Comparison of ENCODE assay signal across 10 mouse cellular contexts in the genomic region with DNA sequence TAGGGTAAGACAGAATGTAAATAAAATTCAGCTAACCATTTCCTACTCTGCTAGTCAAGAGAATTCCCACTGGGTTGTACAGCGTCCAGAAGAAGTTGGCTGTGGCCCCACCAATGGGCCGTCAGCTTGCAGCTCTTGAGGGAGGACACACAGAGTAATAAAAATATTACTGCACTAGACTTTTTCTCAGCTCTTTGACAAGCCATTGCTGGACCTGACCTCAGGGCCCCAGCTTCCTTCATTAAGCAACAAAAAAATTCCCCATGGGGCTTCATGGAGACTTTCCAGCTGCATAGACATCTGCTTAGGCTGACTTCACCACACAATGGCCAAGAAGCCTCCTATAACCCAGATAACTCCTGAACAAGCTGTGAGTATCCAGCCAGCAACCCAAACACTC.
A peak's percentile ranks its signal among the peaks of the same experiment; 100 is the strongest.
DNase-seq lines count a peak whose midpoint lies in the region; ATAC-seq and TF ChIP-seq lines count a peak whose summit lies in the region.
"Had no signal": no experiment of that assay in that cellular context is flagged by ENCODE, and none has a peak within 500 bp of the region (broad histone marks: within the 10 kb centered on the region; RNA-seq: fewer than 3 reads in every experiment).

No protein-coding gene starts in this region.

- 0 out of 2 replicates have a peak, but pooled peaks cover 3% of the 10 kb centered on the region for H3K27me3 ChIP-seq in heart, postnatal 0 days (ENCODE audit: control insufficient read depth, insufficient read depth, low read length)
- no peaks in the 10 kb centered on the region for H3K27me3 ChIP-seq in limb, embryonic 14.5 days (ENCODE audit: control insufficient read depth, insufficient read depth, low read length)
- no peaks in the 10 kb centered on the region for H3K27me3 ChIP-seq in hindbrain, embryonic 13.5 days
- H3K27me3 ChIP-seq: embryonic facial prominence, embryonic 12.5 days; midbrain, embryonic 12.5 days had no signal

- no peak overlapping the region for H3K9ac ChIP-seq in heart, postnatal 0 days (replicated peaks; ENCODE audit: low read depth, low read length)
- H3K9ac ChIP-seq in limb, embryonic 14.5 days (ENCODE audit: low read depth, low read length, severe bottlenecking): no peak overlapping the region
- H3K9ac ChIP-seq in hindbrain, embryonic 13.5 days: no peak overlapping the region
- H3K9ac ChIP-seq: embryonic facial prominence, embryonic 12.5 days; midbrain, embryonic 12.5 days had no signal

- no peak overlapping the region for H3K27ac ChIP-seq in heart, postnatal 0 days (ENCODE audit: low read depth)
- H3K27ac ChIP-seq in limb, embryonic 14.5 days (replicated peaks; ENCODE audit: low read depth, low read length): no peak overlapping the region
- H3K27ac ChIP-seq in left cerebral cortex, adult 2 months: no peak overlapping the region
- H3K27ac ChIP-seq in hindbrain, embryonic 13.5 days: no peak overlapping the region
- H3K27ac ChIP-seq: embryonic facial prominence, embryonic 12.5 days; midbrain, embryonic 12.5 days had no signal

- no peak for TF ChIP-seq EP300 in heart, postnatal 0 days (IDR thresholded peaks at IDR 0.05; ENCODE audit: low read depth)

- peak; percentile 57 for ATAC-seq in heart, postnatal 0 days (ENCODE audit: insufficient read depth, low read depth)
- ATAC-seq in limb, embryonic 14.5 days (ENCODE audit: low FRiP score, low read depth): peak; percentile 76
- no peak for ATAC-seq in hindbrain, embryonic 13.5 days (ENCODE audit: low FRiP score)

- no peak overlapping the region for H3K4me3 ChIP-seq in heart, postnatal 0 days (ENCODE audit: low read depth, low read length)
- no peak overlapping the region for H3K4me3 ChIP-seq in limb, embryonic 14.5 days (replicated peaks; ENCODE audit: low read length)
- H3K4me3 ChIP-seq in left cerebral cortex, adult 2 months: no peak overlapping the region
- H3K4me3 ChIP-seq in hindbrain, embryonic 13.5 days: no peak overlapping the region
- H3K4me3 ChIP-seq: embryonic facial prominence, embryonic 12.5 days; midbrain, embryonic 12.5 days had no signal

- H3K9me3 ChIP-seq in heart, postnatal 0 days (replicated peaks; ENCODE audit: control insufficient read depth, low read length): no peaks in the 10 kb centered on the region
- H3K9me3 ChIP-seq in limb, embryonic 14.5 days (ENCODE audit: control insufficient read depth, low read length): no peaks in the 10 kb centered on the region
- H3K9me3 ChIP-seq in hindbrain, embryonic 13.5 days: no peaks in the 10 kb centered on the region
- H3K9me3 ChIP-seq: embryonic facial prominence, embryonic 12.5 days; midbrain, embryonic 12.5 days had no signal

- intact Hi-C loops in left cerebral cortex, adult 2 months (cut with DNase I): no loop called here

- no peak for TF ChIP-seq CTCF in heart, postnatal 0 days (IDR thresholded peaks at IDR 0.05; ENCODE audit: low read depth)
- no peak for TF ChIP-seq CTCF in left cerebral cortex, adult 2 months (IDR thresholded peaks at IDR 0.05)

- no peaks in the 10 kb centered on the region for H3K4me1 ChIP-seq in heart, postnatal 0 days (ENCODE audit: control insufficient read depth, insufficient read depth)
- 0 out of 2 replicates have a peak, but pooled peaks cover 5% of the 10 kb centered on the region for H3K4me1 ChIP-seq in limb, embryonic 14.5 days (ENCODE audit: control insufficient read depth, insufficient read depth, low read length)
- no peaks in the 10 kb centered on the region for H3K4me1 ChIP-seq in hindbrain, embryonic 13.5 days (replicated peaks)
- H3K4me1 ChIP-seq: embryonic facial prominence, embryonic 12.5 days; midbrain, embryonic 12.5 days had no signal

- H3K4me2 ChIP-seq in heart, postnatal 0 days (ENCODE audit: low read depth, low read length): no peak overlapping the region
- no peak overlapping the region for H3K4me2 ChIP-seq in limb, embryonic 14.5 days (replicated peaks; ENCODE audit: low read depth, low read length, severe bottlenecking)
- H3K4me2 ChIP-seq in hindbrain, embryonic 13.5 days: no peak overlapping the region
- H3K4me2 ChIP-seq: embryonic facial prominence, embryonic 12.5 days; midbrain, embryonic 12.5 days had no signal

- no peak for TF ChIP-seq POLR2A in limb, embryonic 14.5 days (IDR thresholded peaks at IDR 0.05; ENCODE audit: borderline replicate concordance, extremely low read depth, insufficient read depth, insufficient read length)

- WGBS in heart, postnatal 0 days: 59% methylated on average over 2 of the region's 2 CpGs
- WGBS in limb, embryonic 14.5 days: 32% methylated on average over 2 of the region's 2 CpGs
- WGBS in hindbrain, embryonic 13.5 days: 89% methylated on average over 2 of the region's 2 CpGs

- H3K36me3 ChIP-seq in heart, postnatal 0 days (replicated peaks; ENCODE audit: control insufficient read depth, insufficient read depth, low read length): no peaks in the 10 kb centered on the region
- H3K36me3 ChIP-seq in limb, embryonic 14.5 days (ENCODE audit: control insufficient read depth, insufficient read depth, low read length): no peaks in the 10 kb centered on the region
- H3K36me3 ChIP-seq in hindbrain, embryonic 13.5 days: no peaks in the 10 kb centered on the region
- H3K36me3 ChIP-seq: embryonic facial prominence, embryonic 12.5 days; midbrain, embryonic 12.5 days had no signal

- DNase-seq in adrenal gland, adult (ENCODE audit: inconsistent age in 2 of 2, low spot score in 1 of 2): peak; percentile 9 to 66
- DNase-seq in adrenal gland, postnatal 4 days (ENCODE audit: low spot score in 2 of 2): no peak
- DNase-seq in adrenal gland, postnatal 14 days: peak; percentile 70
- peak; percentile 41 for DNase-seq in heart, postnatal 0 days (ENCODE audit: low spot score)
- DNase-seq in limb, embryonic 14.5 days (ENCODE audit: low spot score): peak; percentile 73
- DNase-seq in embryo, embryonic 9.5 days (ENCODE audit: extremely low spot score): no peak
- DNase-seq in left cerebral cortex, adult 2 months (ENCODE audit: extremely low spot score in 1 of 2, low spot score in 2 of 2): no peak

Comparison
In these comparisons a context has a peak if more than half of its experiments do, and no peak if none do; other contexts are left out.
1. DNase-seq: peak in adrenal gland, adult (2 of 2), adrenal gland, postnatal 14 days (single experiment), heart, postnatal 0 days (single experiment) and limb, embryonic 14.5 days (single experiment); none in adrenal gland, postnatal 4 days (0 of 2), embryo, embryonic 9.5 days (single experiment) and left cerebral cortex, adult 2 months (0 of 2).